Mouse (Mus musculus) cerebellum, adult 18-20 months (tissue): ENCODE results near the gene Slc8a1.

ENCODE experiments used
- DNase-seq, 2 experiments: peaks; one replicate each; pipeline ENCODE4 v3.0.0; 2021

Gene Slc8a1

GRCm38 (mm10) chr17:81554052-81554734 is 184.0 kb downstream of the Slc8a1 start:
- DNase-seq: no peak

GRCm38 (mm10) chr17:81551856-81552635 is 186.1 kb downstream of the Slc8a1 start:
- DNase-seq: no peak

GRCm38 (mm10) chr17:81550864-81551263 is 187.3 kb downstream of the Slc8a1 start:
- no peak for DNase-seq

- no peak for DNase-seq
Observed at GRCm38 (mm10) chr17:81548016-81548415, 190.2 kb downstream of the Slc8a1 start.

- no peak for DNase-seq
Observed at GRCm38 (mm10) chr17:81546525-81546924, 191.7 kb downstream of the Slc8a1 start.

- no peak for DNase-seq
Observed at GRCm38 (mm10) chr17:81546012-81546411, 192.2 kb downstream of the Slc8a1 start.

- DNase-seq: no peak
Observed at GRCm38 (mm10) chr17:81544926-81545325, 193.3 kb downstream of the Slc8a1 start.

- peak; percentile 66 to 73 for DNase-seq
Observed at GRCm38 (mm10) chr17:81542313-81543185, 195.6 kb downstream of the Slc8a1 start.

- no peak for DNase-seq
Observed at GRCm38 (mm10) chr17:81538163-81539160, 199.7 kb downstream of the Slc8a1 start.

GRCm38 (mm10) chr17:81536093-81536492 is 202.1 kb downstream of the Slc8a1 start:
- DNase-seq: no peak

GRCm38 (mm10) chr17:81529849-81530248 is 208.3 kb downstream of the Slc8a1 start:
- peak in 1 of 2 experiments; percentile 13 for DNase-seq

- DNase-seq: no peak
Observed at GRCm38 (mm10) chr17:81528940-81529339, 209.2 kb downstream of the Slc8a1 start.

- DNase-seq: no peak
Observed at GRCm38 (mm10) chr17:81526463-81526862, 211.7 kb downstream of the Slc8a1 start.

- no peak for DNase-seq
Observed at GRCm38 (mm10) chr17:81524826-81525225, 213.4 kb downstream of the Slc8a1 start.

GRCm38 (mm10) chr17:81523943-81524342 is 214.2 kb downstream of the Slc8a1 start:
- no peak for DNase-seq

GRCm38 (mm10) chr17:81518316-81519025 is 219.7 kb downstream of the Slc8a1 start:
- DNase-seq: no peak

- DNase-seq: no peak
Observed at GRCm38 (mm10) chr17:81516155-81516554, 222.0 kb downstream of the Slc8a1 start.

GRCm38 (mm10) chr17:81514022-81514421 is 224.2 kb downstream of the Slc8a1 start:
- DNase-seq: no peak

GRCm38 (mm10) chr17:81513368-81513958 is 224.7 kb downstream of the Slc8a1 start:
- no peak for DNase-seq

- DNase-seq: peak in 1 of 2 experiments; percentile 22
Observed at GRCm38 (mm10) chr17:81505162-81505685, 233.0 kb downstream of the Slc8a1 start.

GRCm38 (mm10) chr17:81504040-81504439 is 234.1 kb downstream of the Slc8a1 start:
- DNase-seq: peak; percentile 70 to 82
